Mouse (Mus musculus) hindbrain, embryonic 11.5 days (tissue): ENCODE data around the gene Prr19. TPM values are rescaled to one million over a fixed set of nuclear protein-coding genes. Genes with fewer than 3 reads are reported as not detected.
"Not testable (repeated sequence)": the region's sequence is repeated elsewhere in the genome, so short reads cannot be mapped to it uniquely, and the experiment has no call there.

Experiments
- ATAC-seq: fragments of 200-750 bp; cut with Nextera tagmentation; 2 replicates; pipeline ENCODE4 v1.8.0; 2017; ENCODE audit warnings: mild to moderate bottlenecking, moderate TSS enrichment, moderate library complexity; ENCODE audit not compliant: low FRiP score
- DNase-seq: peaks from one replicate; pipeline ENCODE4 v3.0.0-alpha.2; 2015; ENCODE audit warnings: low spot score
- H3K27ac ChIP-seq: fragments of 300-500 bp; sonication (generic); 2 replicates; pipeline ENCODE4 v1.5.1; 2014; ENCODE audit warnings: mild to moderate bottlenecking, low read depth, low read length
- H3K27me3 ChIP-seq: fragments of 300-500 bp; sonication (generic); 2 replicates; pipeline ENCODE4 v1.6.1; 2014; ENCODE audit warnings: mild to moderate bottlenecking, low read length, moderate library complexity, mixed read lengths; ENCODE audit not compliant: control insufficient read depth, insufficient read depth
- H3K36me3 ChIP-seq: fragments of 300-500 bp; sonication (generic); 2 replicates; pipeline ENCODE4 v1.6.1; 2014; ENCODE audit warnings: mild to moderate bottlenecking, low read length, moderate library complexity, mixed read lengths; ENCODE audit not compliant: control insufficient read depth, insufficient read depth
- H3K4me1 ChIP-seq: fragments of 300-500 bp; sonication (generic); replicated peaks from 2 replicates; pipeline ENCODE4 v1.6.1; 2014; ENCODE audit warnings: low read length, mixed read lengths; ENCODE audit not compliant: control insufficient read depth, insufficient read depth
- H3K4me2 ChIP-seq: fragments of 300-500 bp; sonication (generic); replicated peaks from 2 replicates; pipeline ENCODE4 v1.6.1; 2014; ENCODE audit warnings: mild to moderate bottlenecking, low read depth, low read length
- H3K4me3 ChIP-seq: fragments of 300-500 bp; sonication (generic); 2 replicates; pipeline ENCODE4 v1.5.1; 2014; ENCODE audit warnings: low read depth, low read length
- H3K9ac ChIP-seq: fragments of 300-500 bp; sonication (generic); 2 replicates; pipeline ENCODE4 v1.6.1; 2014; ENCODE audit warnings: low read depth, low read length
- H3K9me3 ChIP-seq: fragments of 300-500 bp; sonication (generic); 2 replicates; pipeline ENCODE4 v1.6.1; 2016; ENCODE audit warnings: low read length; ENCODE audit not compliant: control insufficient read depth
- WGBS: fragments of 180-500 bp; shearing (Covaris S2); extraction: QIAGEN DNeasy Blood & Tissue Kit; methylation state at CpG from one replicate; pipeline ENCODE4 v1.1.7; 2014; 5-methylcytosine and 5-hydroxymethylcytosine counted together
- polyA plus RNA-seq: library from polyadenylated mRNA; unstranded; fragments of >200 nt; fragmentation: Nextera tagmentation; extraction: Ambion mirVana; gene quantifications from 2 replicates; pipeline ENCODE4 v1.2.1, GENCODE M21; 2014

Prr19 gene
- polyA plus RNA-seq, 1 experiment from 2014 or later = 1.3 TPM

DNA sequence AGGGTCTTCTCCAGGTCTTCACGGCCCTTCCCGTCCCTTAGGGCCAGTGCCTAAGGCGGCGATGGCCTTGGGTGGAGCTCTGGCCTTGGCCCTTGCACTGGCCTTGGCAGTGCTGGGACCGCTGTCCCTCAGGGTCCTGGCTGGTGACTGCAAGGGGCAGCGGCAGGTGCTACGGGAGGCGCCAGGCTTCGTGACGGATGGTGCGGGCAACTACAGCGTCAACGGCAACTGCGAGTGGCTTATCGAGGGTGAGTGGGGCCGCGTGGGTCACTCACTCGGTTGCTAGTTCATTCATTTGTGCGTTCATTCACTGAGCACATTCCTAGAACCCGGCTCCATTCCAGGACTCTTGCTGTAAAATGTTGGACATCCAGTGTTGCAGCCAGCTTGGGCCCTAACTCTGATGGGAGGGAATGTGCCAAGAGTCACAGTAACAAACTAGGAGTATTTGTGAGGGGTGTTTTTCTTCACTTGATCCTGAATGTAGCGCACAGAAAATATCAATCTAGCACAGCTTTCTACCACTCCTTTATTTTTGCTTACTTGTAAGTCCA, 16.3 kb downstream of the Prr19 start:
- no peak; the same call in 1 of the 2 replicates for ATAC-seq
- H3K9ac ChIP-seq = peak overlapping the region; percentile 79
- H3K9me3 ChIP-seq = no peaks in the 10 kb centered on the region
- H3K4me1 ChIP-seq = peaks cover 10% of the 10 kb centered on the region
- no peaks in the 10 kb centered on the region for H3K36me3 ChIP-seq
- H3K27ac ChIP-seq = peak overlapping the region; percentile 73
- WGBS = 16% methylated on average over 21 of the region's 21 CpGs
- H3K4me2 ChIP-seq = peak overlapping the region; percentile 81
- peaks cover 32% of the 10 kb centered on the region for H3K27me3 ChIP-seq
- no peak for DNase-seq
- peak overlapping the region; percentile 63 for H3K4me3 ChIP-seq

- no peaks in the 10 kb centered on the region for H3K9me3 ChIP-seq
- H3K4me2 ChIP-seq = no peak overlapping the region
- no peak overlapping the region for H3K27ac ChIP-seq
- no peaks in the 10 kb centered on the region for H3K27me3 ChIP-seq
- H3K4me1 ChIP-seq = no peaks in the 10 kb centered on the region
- 3% methylated on average over 6 of the region's 6 CpGs for WGBS
- no peak overlapping the region for H3K9ac ChIP-seq
- H3K4me3 ChIP-seq = no peak overlapping the region
- no peaks in the 10 kb centered on the region for H3K36me3 ChIP-seq
- ATAC-seq (peak; percentile 15; the same call in 1 of the 2 replicates), DNase-seq (peak; percentile 65)
Observed at GRCm38 (mm10) chr7:25322058-25322484, 20.9 kb downstream of the Prr19 start.

- 91% methylated on average over 2 of the region's 2 CpGs for WGBS
- ATAC-seq (no peak), DNase-seq (no peak)
- Histone ChIP-seq H3K4me3 (no peak overlapping the region), H3K27me3 (no peaks in the 10 kb centered on the region), H3K4me1 (no peaks in the 10 kb centered on the region), H3K4me2 (no peak overlapping the region), H3K9ac (no peak overlapping the region), H3K27ac (no peak overlapping the region), H3K36me3 (no peaks in the 10 kb centered on the region), H3K9me3 (no peaks in the 10 kb centered on the region)
Observed at GRCm38 (mm10) chr7:25323219-25323618, 22.0 kb downstream of the Prr19 start.

DNA sequence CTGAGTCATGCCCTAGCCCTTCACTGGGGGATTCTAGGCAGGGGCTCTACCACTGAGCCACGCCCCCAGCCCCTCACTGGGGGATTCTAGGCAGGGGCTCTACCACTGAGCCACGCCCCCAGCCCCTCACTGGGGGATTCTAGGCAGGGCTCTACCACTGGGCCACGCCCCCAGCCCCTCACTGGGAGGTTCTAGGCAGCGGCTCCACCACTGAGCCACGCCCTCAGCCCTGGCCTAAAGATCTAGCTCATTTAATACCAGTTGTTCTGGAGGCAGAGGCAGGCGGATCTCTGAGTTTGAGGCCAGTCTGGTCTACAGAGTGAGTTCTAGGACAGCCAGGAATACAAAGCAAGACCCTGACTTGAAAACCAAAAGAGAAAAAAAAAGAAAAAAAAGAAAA, 24.2 kb downstream of the Prr19 start:
- not testable (repeated sequence) for H3K9ac ChIP-seq, H3K4me2 ChIP-seq, H3K9me3 ChIP-seq, H3K27me3 ChIP-seq, DNase-seq, ATAC-seq, H3K4me3 ChIP-seq, H3K36me3 ChIP-seq, H3K27ac ChIP-seq, H3K4me1 ChIP-seq
- WGBS = 88% methylated on average over 5 of the region's 6 CpGs

- Histone ChIP-seq H3K27me3 (no peaks in the 10 kb centered on the region), H3K4me1 (no peaks in the 10 kb centered on the region), H3K9ac (no peak overlapping the region), H3K4me3 (no peak overlapping the region), H3K9me3 (no peaks in the 10 kb centered on the region), H3K4me2 (no peak overlapping the region), H3K36me3 (0 out of 2 replicates have a peak, but pooled peaks cover 1% of the 10 kb centered on the region), H3K27ac (no peak overlapping the region)
- WGBS = 86% methylated on average over 8 of the region's 8 CpGs
- DNase-seq (no peak), ATAC-seq (no peak)
Observed at GRCm38 (mm10) chr7:25326233-25326632, 25.0 kb downstream of the Prr19 start.

DNA sequence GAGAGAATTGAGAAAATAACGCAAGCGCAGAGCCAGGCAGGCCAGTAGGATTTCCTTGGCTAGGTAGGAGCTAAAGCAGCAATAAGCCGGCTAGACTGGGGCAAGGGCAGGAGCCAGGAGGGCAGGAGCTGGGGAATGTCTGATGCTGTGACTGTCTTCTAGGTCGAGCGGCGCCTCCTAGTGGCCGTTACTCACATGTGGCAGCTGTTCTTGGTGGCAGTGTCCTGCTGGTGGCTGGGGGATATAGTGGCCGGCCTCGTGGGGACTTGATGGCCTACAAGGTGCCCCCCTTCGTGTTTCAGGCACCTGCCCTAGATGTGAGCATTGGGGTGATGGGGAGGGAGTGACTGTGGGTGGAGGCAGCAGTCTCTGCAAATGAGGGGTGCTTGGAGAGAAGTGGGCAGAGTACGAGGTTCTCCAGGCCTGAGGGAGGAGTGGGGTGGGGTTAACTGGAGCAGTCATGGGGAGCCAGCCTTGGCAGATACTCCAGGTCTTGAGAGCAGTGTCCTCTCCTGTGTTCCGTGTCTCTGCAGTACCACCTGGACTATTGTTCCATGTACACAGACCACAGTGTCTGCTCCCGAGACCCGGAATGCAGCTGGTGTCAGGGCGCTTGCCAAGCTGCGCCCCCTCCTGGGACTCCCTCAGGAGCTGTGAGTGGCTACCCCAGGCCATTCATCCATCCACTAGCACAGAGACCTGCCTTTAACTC, 32.5 kb downstream of the Prr19 start:
- DNase-seq (peak; percentile 84), ATAC-seq (peak; percentile 71; the same call in 1 of the 2 replicates)
- peaks cover 10% of the 10 kb centered on the region; the same call in 1 of the 2 replicates for H3K36me3 ChIP-seq
- H3K27ac ChIP-seq = no peak overlapping the region
- 42% methylated on average over 16 of the region's 16 CpGs for WGBS
- H3K4me2 ChIP-seq = no peak overlapping the region
- H3K4me1 ChIP-seq = no peaks in the 10 kb centered on the region
- H3K9me3 ChIP-seq = no peaks in the 10 kb centered on the region
- no peaks in the 10 kb centered on the region for H3K27me3 ChIP-seq
- H3K4me3 ChIP-seq = no peak overlapping the region
- peak overlapping the region; percentile 8; the same call in 1 of the 2 replicates for H3K9ac ChIP-seq

- Histone ChIP-seq H3K9me3 (no peaks in the 10 kb centered on the region), H3K36me3 (peaks cover 10% of the 10 kb centered on the region; the same call in 1 of the 2 replicates), H3K4me1 (no peaks in the 10 kb centered on the region), H3K4me2 (no peak overlapping the region), H3K4me3 (no peak overlapping the region), H3K9ac (no peak overlapping the region), H3K27me3 (no peaks in the 10 kb centered on the region), H3K27ac (no peak overlapping the region)
- ATAC-seq (0 out of 2 replicates have a peak, but pooled peaks have one; percentile 7), DNase-seq (no peak)
- 88% methylated on average over 12 of the region's 12 CpGs for WGBS
Observed at GRCm38 (mm10) chr7:25334472-25334871, 33.3 kb downstream of the Prr19 start.

DNA sequence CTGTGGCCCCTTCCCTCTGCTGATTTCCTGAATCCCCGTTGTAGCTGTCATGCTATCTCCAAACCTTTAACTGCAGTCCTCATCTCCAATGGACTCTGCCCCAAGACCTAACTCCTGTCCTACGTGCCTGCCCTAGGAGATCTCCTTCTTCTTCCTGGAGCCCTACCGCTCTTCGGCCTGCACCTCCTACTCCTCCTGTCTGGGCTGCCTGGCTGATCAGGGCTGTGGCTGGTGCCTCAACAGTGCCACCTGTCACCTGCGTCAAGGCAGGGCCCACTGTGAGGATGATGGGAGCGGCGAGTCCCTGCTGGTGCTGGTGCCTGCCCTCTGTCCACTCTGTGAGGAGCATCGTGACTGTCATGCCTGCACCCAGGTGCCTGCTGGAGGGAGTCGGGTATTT, 38.1 kb downstream of the Prr19 start:
- no peak overlapping the region for H3K4me3 ChIP-seq
- no peaks in the 10 kb centered on the region for H3K9me3 ChIP-seq
- H3K36me3 ChIP-seq = peaks cover 11% of the 10 kb centered on the region; the same call in 1 of the 2 replicates
- no peaks in the 10 kb centered on the region for H3K4me1 ChIP-seq
- no peak overlapping the region for H3K4me2 ChIP-seq
- no peak overlapping the region for H3K9ac ChIP-seq
- DNase-seq = no peak
- H3K27ac ChIP-seq = no peak overlapping the region
- 90% methylated on average over 9 of the region's 9 CpGs for WGBS
- no peak for ATAC-seq
- H3K27me3 ChIP-seq = no peaks in the 10 kb centered on the region
